Mouse (Mus musculus) liver, adult 10 weeks (tissue): ENCODE data around the gene Hbb-y. TPM values are rescaled to one million over a fixed set of nuclear protein-coding genes. Genes with fewer than 3 reads are reported as not detected.

Experiments
- polyA plus RNA-seq: library from polyadenylated mRNA; stranded (reverse); fragments of 350-450 nt; fragmentation: Illumina TruSeq; extraction: RNeasy Lipid Tissue Mini Kit (QIAGEN cat#74804); gene quantifications from one replicate; pipeline ENCODE4 v1.2.3, GENCODE M21; 2014; ENCODE audit warnings: low read depth, low replicate concordance

The Hbb-y gene
- polyA plus RNA-seq, result not detected

DNA sequence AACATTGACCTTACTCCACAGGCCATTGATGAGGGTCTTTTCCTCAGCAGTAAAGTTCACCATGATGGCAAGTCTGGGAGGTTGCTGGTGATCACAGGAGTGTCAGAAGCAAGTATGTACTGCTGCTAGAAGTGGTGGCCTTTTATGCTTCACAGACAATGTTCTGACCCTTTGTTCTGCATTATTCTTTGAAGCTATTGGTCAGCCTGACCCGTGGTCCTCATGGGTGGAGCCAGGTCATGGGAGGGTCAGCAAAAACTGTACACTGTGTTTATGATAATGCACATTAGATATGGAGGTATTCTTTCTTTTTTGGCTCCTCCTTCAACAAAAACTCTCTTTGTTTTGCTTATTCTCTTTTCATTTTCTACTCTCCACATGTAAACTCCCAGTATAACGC, at the start of gene Hbb-y:
Hbb-y (minus strand) TSS at position 127 of the 400 bp plus-strand sequence.

DNA sequence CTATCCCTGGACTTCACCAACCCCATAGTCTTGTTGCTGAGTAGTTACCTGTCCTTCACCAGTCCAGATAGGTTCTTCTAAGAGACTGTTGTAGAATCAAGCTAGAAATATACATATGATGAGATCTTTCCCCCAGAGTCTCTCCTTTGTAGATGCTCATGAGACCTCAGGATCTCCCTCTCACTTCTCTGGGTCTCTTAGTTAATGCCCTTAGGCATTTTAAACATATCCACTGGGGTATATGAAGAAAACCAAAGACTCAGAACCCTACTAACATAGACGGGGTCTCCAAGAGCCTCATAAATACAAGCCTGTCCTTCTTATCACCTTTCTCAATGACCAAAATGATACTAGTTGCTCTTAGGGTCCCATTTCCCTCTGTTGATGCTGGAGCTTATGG, 41.4 kb upstream of the Hbb-y start, which contains the start of gene Olfr64:
Olfr64 (minus strand) TSS at position 101 of the 400 bp plus-strand sequence.

GRCm38 (mm10) chr7:103886152-103886551, 33.1 kb upstream of the Hbb-y start, which contains the start of gene Olfr66:
Olfr66 (minus strand) TSS chr7:103886252.

GRCm38 (mm10) chr7:103843034-103843433, 10.0 kb downstream of the Hbb-y start, which contains the start of gene Hbb-bh1:
Hbb-bh1 (minus strand) TSS chr7:103843164.

GRCm38 (mm10) chr7:103840268-103840667, 12.7 kb downstream of the Hbb-y start, which contains the start of gene Hbb-bh2:
Hbb-bh2 (minus strand) TSS chr7:103840520.

GRCm38 (mm10) chr7:103827808-103828207, 25.2 kb downstream of the Hbb-y start, which contains the start of gene Hbb-bs:
Hbb-bs (minus strand) TSS chr7:103828096.

GRCm38 (mm10) chr7:103813766-103814165, 39.2 kb downstream of the Hbb-y start, which contains the start of gene Hbb-bt:
Hbb-bt (minus strand) TSS chr7:103813996.

Other genes starting within 250 kb of the Hbb-y start
- not detected for gene Olfr620, start 240.7 kb downstream of the Hbb-y start, polyA plus RNA-seq
- not detected for gene Olfr622, start 210.5 kb downstream of the Hbb-y start, polyA plus RNA-seq
- not detected for gene Olfr623, start 189.5 kb downstream of the Hbb-y start, polyA plus RNA-seq
- 0.13 TPM for gene Olfr624, start 182.0 kb downstream of the Hbb-y start, polyA plus RNA-seq
- gene Olfr625-ps1, start 170.5 kb downstream of the Hbb-y start, polyA plus RNA-seq, result not detected
- gene Olfr243, start 138.5 kb downstream of the Hbb-y start, polyA plus RNA-seq, result not detected
- gene Olfr628, start 122.8 kb downstream of the Hbb-y start, polyA plus RNA-seq, result not detected
- not detected for gene Olfr629, start 108.3 kb downstream of the Hbb-y start, polyA plus RNA-seq
- not detected for gene Olfr630, start 95.9 kb downstream of the Hbb-y start, polyA plus RNA-seq
- gene Olfr69, start 81.6 kb downstream of the Hbb-y start, polyA plus RNA-seq, result not detected
- not detected for gene Olfr68, start 73.5 kb downstream of the Hbb-y start, polyA plus RNA-seq
- not detected for gene Olfr67, start 61.4 kb downstream of the Hbb-y start, polyA plus RNA-seq
- gene Hbb-bt, start 39.2 kb downstream of the Hbb-y start, polyA plus RNA-seq, result 14.4 TPM
- 131 TPM for gene Hbb-bs, start 25.1 kb downstream of the Hbb-y start, polyA plus RNA-seq
- not detected for gene Hbb-bh2, start 12.7 kb downstream of the Hbb-y start, polyA plus RNA-seq
- not detected for gene Hbb-bh1, start 10.1 kb downstream of the Hbb-y start, polyA plus RNA-seq
- not detected for gene Olfr66, start 33.0 kb upstream of the Hbb-y start, polyA plus RNA-seq
- gene Olfr64, start 41.3 kb upstream of the Hbb-y start, polyA plus RNA-seq, result not detected
- gene Olfr65, start 50.3 kb upstream of the Hbb-y start, polyA plus RNA-seq, result not detected
- not detected for gene Olfr631, start 75.6 kb upstream of the Hbb-y start, polyA plus RNA-seq
- not detected for gene Olfr632, start 81.1 kb upstream of the Hbb-y start, polyA plus RNA-seq
- not detected for gene Olfr633, start 91.2 kb upstream of the Hbb-y start, polyA plus RNA-seq
- gene Olfr635, start 117.9 kb upstream of the Hbb-y start, polyA plus RNA-seq, result not detected
- not detected for gene Olfr638, start 145.5 kb upstream of the Hbb-y start, polyA plus RNA-seq
- not detected for gene Olfr639, start 164.1 kb upstream of the Hbb-y start, polyA plus RNA-seq
- gene Olfr640, start 172.4 kb upstream of the Hbb-y start, polyA plus RNA-seq, result not detected
- gene Olfr641, start 182.2 kb upstream of the Hbb-y start, polyA plus RNA-seq, result not detected
- gene Olfr642, start 199.4 kb upstream of the Hbb-y start, polyA plus RNA-seq, result not detected
- gene 4930516K23Rik, start 208.2 kb upstream of the Hbb-y start, polyA plus RNA-seq, result not detected
- not detected for gene Olfr644, start 218.7 kb upstream of the Hbb-y start, polyA plus RNA-seq
- not detected for gene Olfr645, start 232.2 kb upstream of the Hbb-y start, polyA plus RNA-seq